ENCODE assay signal across 8 mouse cellular contexts in the genomic region with DNA sequence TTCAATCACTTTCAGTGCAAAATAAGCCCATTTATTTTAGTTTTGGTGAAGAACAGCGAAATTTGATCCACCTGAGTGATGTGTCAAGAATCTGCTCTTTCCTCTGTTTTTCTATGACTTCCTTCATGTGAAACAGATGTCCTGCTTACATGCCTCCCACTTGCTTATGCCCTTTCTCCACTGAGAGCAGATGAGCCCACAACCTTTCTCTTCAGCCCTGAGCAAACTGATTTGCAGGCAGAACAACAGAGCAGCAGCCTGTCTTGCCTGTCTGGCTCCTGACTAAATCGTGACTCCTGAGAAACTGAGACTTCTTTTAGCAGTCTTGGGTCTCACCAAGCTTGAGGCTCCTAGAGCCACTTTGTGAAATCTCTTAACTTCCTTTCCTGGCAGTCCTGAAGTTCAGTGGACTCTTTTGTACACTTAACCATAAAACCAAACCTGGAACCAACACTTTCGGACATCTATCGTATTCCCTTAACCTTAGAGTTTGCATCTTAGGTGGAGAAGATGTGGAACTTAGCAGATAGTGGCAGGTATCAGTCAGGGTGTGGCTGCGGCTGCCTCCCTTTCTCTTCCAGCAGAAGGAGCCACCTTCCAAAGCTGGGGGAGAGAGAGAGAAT. TPM values are rescaled to one million over a fixed set of nuclear protein-coding genes. Genes with fewer than 3 reads are reported as not detected.
DNase-seq lines count a peak whose midpoint lies in the region; ATAC-seq and TF ChIP-seq lines count a peak whose summit lies in the region.

No protein-coding gene starts in this region.

- peak overlapping the region; percentile 92 for H3K4me2 ChIP-seq in hindbrain, postnatal 0 days (ENCODE audit: low read depth, low read length)
- peak overlapping the region; percentile 90 for H3K4me2 ChIP-seq in neural tube, embryonic 12.5 days (replicated peaks)

- H3K4me3 ChIP-seq in embryonic facial prominence, embryonic 10.5 days = peak overlapping the region; percentile 79
- H3K4me3 ChIP-seq in hindbrain, postnatal 0 days (ENCODE audit: low read length) = peak overlapping the region; percentile 81
- H3K4me3 ChIP-seq in neural tube, embryonic 12.5 days = peak overlapping the region; percentile 72

- H3K9ac ChIP-seq in hindbrain, postnatal 0 days (replicated peaks; ENCODE audit: low read length) = no peak overlapping the region
- H3K9ac ChIP-seq in neural tube, embryonic 12.5 days = peak overlapping the region; percentile 75

- no peaks in the 10 kb centered on the region for H3K36me3 ChIP-seq in embryonic facial prominence, embryonic 10.5 days (replicated peaks)
- no peaks in the 10 kb centered on the region for H3K36me3 ChIP-seq in hindbrain, postnatal 0 days (ENCODE audit: insufficient read depth, low read length)
- H3K36me3 ChIP-seq in neural tube, embryonic 12.5 days = no peaks in the 10 kb centered on the region

- H3K4me1 ChIP-seq in embryonic facial prominence, embryonic 10.5 days = peaks cover 30% of the 10 kb centered on the region
- H3K4me1 ChIP-seq in hindbrain, postnatal 0 days (ENCODE audit: insufficient read depth, low read length) = no peaks in the 10 kb centered on the region
- peaks cover 9% of the 10 kb centered on the region; the same call in 1 of the 2 replicates for H3K4me1 ChIP-seq in neural tube, embryonic 12.5 days

- peak overlapping the region; percentile 92 for H3K27ac ChIP-seq in embryonic facial prominence, embryonic 10.5 days (replicated peaks)
- H3K27ac ChIP-seq in hindbrain, postnatal 0 days = no peak overlapping the region
- H3K27ac ChIP-seq in neural tube, embryonic 12.5 days = no peak overlapping the region

- peak; percentile 8 for DNase-seq in left cerebral cortex, adult 11 months (ENCODE audit: low spot score)
- DNase-seq in left cerebral cortex, postnatal 10 days (ENCODE audit: extremely low spot score in 1 of 2, low spot score in 2 of 2) = no peak
- DNase-seq in embryonic facial prominence, embryonic 10.5 days (ENCODE audit: low spot score) = peak; percentile 25
- DNase-seq in hindbrain, postnatal 0 days (ENCODE audit: low spot score) = peak; percentile 25
- DNase-seq in left cerebral cortex, adult 9 months (ENCODE audit: low spot score in 2 of 2) = no peak
- DNase-seq in heart, adult 8-10 months (ENCODE audit: low spot score) = no peak

- peak; percentile 31; the same call in 1 of the 2 replicates for ATAC-seq in hindbrain, postnatal 0 days
- peak; percentile 5; the same call in 1 of the 2 replicates for ATAC-seq in neural tube, embryonic 12.5 days (ENCODE audit: low FRiP score, low read depth)
- ATAC-seq in activated CD4-positive, CD25-positive, alpha-beta regulatory T cell, adult 4 months = no peak

- intact Hi-C loops in left cerebral cortex, postnatal 10 days (cut with DNase I) = loop anchor here (5.0 kb wide), 1 partner anchor 717 kb away; the partner anchor contains the start of gene Hapln1

- 17% methylated on average over 5 of the region's 5 CpGs for WGBS in embryonic facial prominence, embryonic 10.5 days
- 20% methylated on average over 5 of the region's 5 CpGs for WGBS in hindbrain, postnatal 0 days
- 19% methylated on average over 5 of the region's 5 CpGs for WGBS in neural tube, embryonic 12.5 days

- H3K9me3 ChIP-seq in embryonic facial prominence, embryonic 10.5 days = no peaks in the 10 kb centered on the region
- no peaks in the 10 kb centered on the region for H3K9me3 ChIP-seq in hindbrain, postnatal 0 days (ENCODE audit: low read length)
- no peaks in the 10 kb centered on the region for H3K9me3 ChIP-seq in neural tube, embryonic 12.5 days

- peaks cover 21% of the 10 kb centered on the region for H3K27me3 ChIP-seq in embryonic facial prominence, embryonic 10.5 days (replicated peaks; ENCODE audit: low read depth, poor library complexity, severe bottlenecking)
- no peaks in the 10 kb centered on the region for H3K27me3 ChIP-seq in hindbrain, postnatal 0 days (ENCODE audit: insufficient read depth, low read length)
- H3K27me3 ChIP-seq in neural tube, embryonic 12.5 days (replicated peaks) = no peaks in the 10 kb centered on the region

- TF ChIP-seq CTCF in hindbrain, postnatal 0 days (IDR thresholded peaks at IDR 0.05; ENCODE audit: low read depth) = no peak

RNA-seq across cellular contexts. Expression of gene Edil3, which starts 0.5 kb away (rescaled TPM):
- 10 to 100 TPM; 82.2 TPM for total RNA-seq in left cerebral cortex, postnatal 10 days (2021)
- 13.2 and 13.4 TPM in 2 replicates for polyA plus RNA-seq in embryonic facial prominence, embryonic 10.5 days (2016; fragmentation: Nextera tagmentation; extraction: Ambion mirVana)
- 90.0 and 90.5 TPM in 2 replicates for total RNA-seq in hindbrain, postnatal 0 days (2014; rRNA removed)
- polyA plus RNA-seq in hindbrain, postnatal 0 days (2015; fragmentation: Nextera tagmentation; extraction: Ambion mirVana) = 48.7 and 51.4 TPM in 2 replicates
- polyA plus RNA-seq in neural tube, embryonic 12.5 days (2016; fragmentation: Nextera tagmentation; extraction: Ambion mirVana) = 54.8 and 61.1 TPM in 2 replicates
- polyA plus RNA-seq in activated CD4-positive, CD25-positive, alpha-beta regulatory T cell, adult 4 months (2017; shearing (Covaris generic)) = under 1 TPM in 1 of 2 experiments, not detected in 1; 0.18 TPM
- under 1 TPM; 0.25 to 0.34 (median 0.29) TPM for total RNA-seq in heart, adult 8-10 months (2022)

Comparison
In these comparisons a context has a peak if more than half of its experiments do, and no peak if none do; other contexts are left out.
1. DNase-seq: peak in left cerebral cortex, adult 11 months (single experiment), embryonic facial prominence, embryonic 10.5 days (single experiment) and hindbrain, postnatal 0 days (single experiment); none in left cerebral cortex, postnatal 10 days (0 of 2), left cerebral cortex, adult 9 months (0 of 2) and heart, adult 8-10 months (single experiment).
2. RNA of gene Edil3, which starts 0.5 kb away (polyA plus RNA-seq): 54.8 to 61.1 TPM in neural tube, embryonic 12.5 days, 48.7 to 51.4 TPM in hindbrain, postnatal 0 days and 13.2 to 13.4 TPM in embryonic facial prominence, embryonic 10.5 days; 0.18 TPM in activated CD4-positive, CD25-positive, alpha-beta regulatory T cell, adult 4 months; every median in the first group is over 10 times any median in the second.
3. Peak in every context shown above with its lines, with median percentiles within 50 percentile points of each other: H3K4me3 ChIP-seq.